Mouse (Mus musculus) heart, adult 2 months (tissue): Measurements from ENCODE around the gene Ripply3.
A peak's percentile ranks its signal among the peaks of the same experiment; 100 is the strongest.

Source experiments
- CTCF ChIP-seq: fragments of 200-600 bp; IDR thresholded peaks from 2 replicates; pipeline ENCODE4 v1.8.1; 2022; ENCODE audit warnings: antibody characterized with exemption, mild to moderate bottlenecking, moderate library complexity
- EP300 ChIP-seq: fragments of 200-500 bp; IDR thresholded peaks from 2 replicates; pipeline ENCODE4 v1.6.1; 2011; ENCODE audit warnings: low read depth, low read length, control low read depth; ENCODE audit not compliant: insufficient read depth
- POLR2A ChIP-seq: fragments of 200-500 bp; IDR thresholded peaks from 2 replicates; pipeline ENCODE4 v1.6.1; 2011; ENCODE audit warnings: mild to moderate bottlenecking, low read depth, low read length, control low read depth; ENCODE audit not compliant: insufficient read depth

- TF ChIP-seq EP300 (no peak), POLR2A (peak; percentile 85), CTCF (no peak)
These were observed at the start of gene Ripply3 for GRCm38 (mm10) chr16:94327781-94328711.
